Mouse (Mus musculus): ENCODE measurements around the gene Cxxc4. TPM values are rescaled to one million over a fixed set of nuclear protein-coding genes. Genes with fewer than 3 reads are reported as not detected.
A peak's percentile ranks its signal among the peaks of the same experiment; 100 is the strongest.

Cxxc4 gene
- polyA plus RNA-seq, 1 experiment = 1.7 TPM

DNA sequence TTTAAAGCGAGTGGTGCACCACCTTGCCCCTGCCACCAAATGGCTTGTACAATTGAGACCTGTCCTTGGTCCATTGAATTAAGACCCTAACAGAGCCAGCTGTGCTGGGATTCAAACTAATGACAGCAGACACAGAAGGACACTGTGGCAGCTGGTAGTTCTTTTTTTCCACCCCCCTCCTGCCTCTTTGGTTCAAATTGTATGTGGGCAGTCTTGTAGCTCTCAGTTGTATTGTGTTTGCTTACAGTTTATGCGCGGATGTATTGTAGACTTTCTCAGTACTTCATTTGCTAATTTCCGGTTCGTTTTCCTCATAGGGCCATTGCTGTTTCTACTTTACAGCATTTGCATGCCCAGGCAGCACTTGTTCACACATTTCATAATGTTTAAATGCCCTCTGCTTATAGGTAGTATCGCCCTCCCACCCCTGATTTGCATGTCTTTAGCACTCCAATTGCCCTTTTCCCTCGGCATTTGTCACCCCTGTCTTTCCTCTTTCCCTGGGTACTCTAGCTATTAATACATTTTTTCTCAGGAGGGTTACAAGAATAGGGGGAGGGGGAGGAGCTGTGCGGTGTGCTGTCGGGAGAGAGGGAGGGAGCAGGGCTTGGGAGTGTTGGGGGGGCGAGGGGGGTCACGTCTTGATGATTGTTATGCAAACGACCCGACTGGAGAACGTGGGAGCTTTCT lies 2.5 kb downstream of the Cxxc4 start:
- Histone ChIP-seq H3K27ac (replicated peaks; ENCODE audit: low read depth, low read length) (no peak overlapping the region), H3K4me3 (ENCODE audit: insufficient read depth, low read depth, low read length) (peak overlapping the region; percentile 78), H3K4me1 (ENCODE audit: control insufficient read depth, insufficient read depth, insufficient read length, low read length) (no peaks in the 10 kb centered on the region)

DNA sequence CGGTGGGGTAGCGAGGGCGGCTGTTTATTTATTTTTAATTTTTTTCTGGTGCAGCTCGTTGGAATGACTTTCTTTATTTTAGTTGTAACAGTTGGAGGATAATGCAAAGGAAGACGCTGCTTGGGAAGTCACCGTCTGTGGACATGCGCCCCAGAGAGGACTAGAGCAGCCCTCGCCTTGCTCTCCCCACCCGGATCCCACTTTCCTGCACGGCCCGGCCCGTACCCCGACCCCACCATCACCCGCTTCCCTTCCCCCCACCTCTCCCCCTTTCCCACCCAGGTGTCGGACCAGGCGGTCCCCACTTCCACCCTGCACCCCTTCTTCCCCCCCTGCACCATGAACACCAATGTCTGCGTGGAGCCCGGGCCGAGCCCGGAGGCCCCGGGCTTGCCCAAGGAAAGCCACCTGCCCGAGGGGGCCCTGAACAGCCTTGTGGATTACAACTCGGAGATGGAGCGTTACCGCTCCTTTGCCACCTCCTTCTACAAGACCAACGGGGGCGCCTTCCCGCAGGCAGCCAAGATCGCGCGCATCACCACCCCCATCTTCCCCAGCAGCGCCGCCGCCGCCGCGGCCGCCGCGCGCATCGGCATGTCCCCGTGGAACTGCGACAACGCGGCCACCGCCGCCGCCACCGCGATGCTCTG lies 3.2 kb downstream of the Cxxc4 start:
- no peaks in the 10 kb centered on the region for H3K4me1 ChIP-seq (ENCODE audit: control insufficient read depth, insufficient read depth, insufficient read length, low read length)
- peak overlapping the region; percentile 73 for H3K27ac ChIP-seq (replicated peaks; ENCODE audit: low read depth, low read length)
- H3K4me3 ChIP-seq (ENCODE audit: insufficient read depth, low read depth, low read length) = peak overlapping the region; percentile 78

DNA sequence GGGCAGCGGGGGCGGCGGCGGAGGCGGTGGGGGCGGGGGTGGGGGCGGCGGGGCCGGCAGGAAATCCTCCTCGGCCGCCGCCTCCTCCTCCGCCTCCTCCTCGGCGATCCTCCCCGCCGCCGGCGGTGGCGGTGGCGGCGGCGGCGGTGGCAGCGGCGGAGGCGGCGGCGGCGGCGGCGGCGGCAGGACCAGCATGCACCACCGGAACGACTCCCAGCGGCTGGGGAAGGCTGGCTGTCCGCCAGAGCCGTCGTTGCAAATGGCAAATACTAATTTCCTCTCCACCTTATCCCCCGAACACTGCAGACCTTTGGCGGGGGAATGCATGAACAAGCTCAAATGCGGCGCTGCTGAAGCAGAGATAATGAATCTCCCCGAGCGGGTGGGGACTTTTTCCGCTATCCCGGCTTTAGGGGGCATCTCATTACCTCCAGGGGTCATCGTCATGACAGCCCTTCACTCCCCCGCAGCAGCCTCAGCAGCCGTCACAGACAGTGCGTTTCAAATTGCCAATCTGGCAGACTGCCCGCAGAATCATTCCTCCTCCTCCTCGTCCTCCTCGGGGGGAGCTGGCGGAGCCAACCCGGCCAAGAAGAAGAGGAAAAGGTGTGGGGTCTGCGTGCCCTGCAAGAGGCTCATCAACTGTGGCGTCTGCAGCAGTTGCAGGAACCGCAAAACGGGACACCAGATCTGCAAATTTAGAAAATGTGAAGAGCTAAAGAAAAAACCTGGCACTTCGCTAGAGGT lies 3.9 kb downstream of the Cxxc4 start:
- H3K4me1 ChIP-seq (ENCODE audit: control insufficient read depth, insufficient read depth, insufficient read length, low read length) = no peaks in the 10 kb centered on the region
- H3K4me3 ChIP-seq (ENCODE audit: insufficient read depth, low read depth, low read length) = peak overlapping the region; percentile 78
- H3K27ac ChIP-seq (replicated peaks; ENCODE audit: low read depth, low read length) = peak overlapping the region; percentile 19; the same call in 1 of the 2 replicates

DNA sequence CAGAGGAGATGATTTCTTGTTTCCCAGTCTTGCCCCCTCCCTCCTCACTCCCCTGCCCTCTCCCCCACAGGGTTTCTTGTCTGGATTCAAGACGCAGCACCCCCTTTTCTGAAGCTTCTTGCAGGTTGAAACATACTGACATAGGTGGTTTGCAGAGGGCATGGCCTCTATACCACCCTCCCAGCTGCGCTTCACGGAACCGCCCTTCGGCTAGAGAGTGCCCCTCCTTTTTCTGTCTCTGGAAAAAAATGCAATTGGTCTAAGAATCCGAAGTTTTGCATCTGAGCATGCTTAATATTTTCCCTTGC lies 4.4 kb downstream of the Cxxc4 start:
- H3K27ac ChIP-seq (replicated peaks; ENCODE audit: low read depth, low read length) = no peak overlapping the region
- H3K4me3 ChIP-seq (ENCODE audit: insufficient read depth, low read depth, low read length) = peak overlapping the region; percentile 68

DNA sequence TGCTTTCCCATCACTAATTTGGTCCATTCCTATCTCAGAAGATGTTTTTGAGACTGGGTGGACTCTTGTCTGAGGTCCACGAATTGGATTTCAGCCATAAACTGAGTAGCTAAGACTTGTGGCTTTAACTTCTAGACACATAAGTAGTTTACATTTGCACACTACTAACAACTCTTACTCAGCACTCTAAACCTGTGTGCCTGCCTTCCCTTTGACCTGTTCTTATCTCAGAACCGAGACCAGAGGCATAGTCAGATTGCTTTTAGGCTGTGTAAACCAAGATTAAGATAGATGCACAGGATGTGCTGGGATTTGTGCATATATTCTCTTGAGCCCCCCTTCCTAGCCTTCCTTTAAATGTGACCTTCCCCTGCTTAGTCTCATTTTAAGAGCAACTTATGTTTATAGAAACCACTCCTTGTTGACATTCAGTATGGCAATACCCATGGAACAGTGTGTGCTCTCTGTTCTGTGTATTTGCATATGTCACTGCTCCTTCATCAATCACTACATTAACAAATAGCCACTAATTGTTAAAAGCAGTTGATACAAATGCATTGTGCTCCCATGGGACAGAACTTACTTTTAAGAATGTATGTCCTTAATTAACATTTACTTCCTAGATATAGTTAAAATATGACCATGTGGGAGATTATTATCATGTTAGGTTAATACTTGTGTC lies 7.0 kb downstream of the Cxxc4 start:
- Histone ChIP-seq H3K27ac (replicated peaks; ENCODE audit: low read depth, low read length) (no peak overlapping the region), H3K4me1 (ENCODE audit: control insufficient read depth, insufficient read depth, insufficient read length, low read length) (no peaks in the 10 kb centered on the region), H3K4me3 (ENCODE audit: insufficient read depth, low read depth, low read length) (no peak overlapping the region)

More for the DNA sequence above, 4.4 kb downstream of the Cxxc4 start:
- no peaks in the 10 kb centered on the region for H3K4me1 ChIP-seq (ENCODE audit: control insufficient read depth, insufficient read depth, insufficient read length, low read length)

DNA sequence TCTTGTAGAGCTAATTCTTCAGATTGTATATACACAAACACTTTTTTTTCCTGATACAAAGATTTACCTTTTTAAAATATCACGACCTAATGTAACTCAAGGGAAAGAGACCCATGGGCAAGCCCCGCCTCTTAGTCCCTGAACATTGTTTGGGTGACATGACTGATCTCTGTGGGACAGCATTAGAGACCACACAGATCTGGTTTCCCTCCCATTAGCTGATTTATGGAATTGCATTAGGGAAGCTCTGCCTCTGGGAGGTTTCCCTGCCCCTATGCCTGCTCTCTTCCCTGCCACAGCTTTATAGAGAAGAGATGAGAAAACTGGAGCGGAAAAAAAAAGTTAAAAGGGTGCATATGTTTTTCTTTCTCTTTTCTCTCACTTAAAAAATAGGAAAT lies 7.6 kb downstream of the Cxxc4 start:
- Histone ChIP-seq H3K4me1 (ENCODE audit: control insufficient read depth, insufficient read depth, insufficient read length, low read length) (no peaks in the 10 kb centered on the region), H3K4me3 (ENCODE audit: insufficient read depth, low read depth, low read length) (no peak overlapping the region), H3K27ac (replicated peaks; ENCODE audit: low read depth, low read length) (no peak overlapping the region)

DNA sequence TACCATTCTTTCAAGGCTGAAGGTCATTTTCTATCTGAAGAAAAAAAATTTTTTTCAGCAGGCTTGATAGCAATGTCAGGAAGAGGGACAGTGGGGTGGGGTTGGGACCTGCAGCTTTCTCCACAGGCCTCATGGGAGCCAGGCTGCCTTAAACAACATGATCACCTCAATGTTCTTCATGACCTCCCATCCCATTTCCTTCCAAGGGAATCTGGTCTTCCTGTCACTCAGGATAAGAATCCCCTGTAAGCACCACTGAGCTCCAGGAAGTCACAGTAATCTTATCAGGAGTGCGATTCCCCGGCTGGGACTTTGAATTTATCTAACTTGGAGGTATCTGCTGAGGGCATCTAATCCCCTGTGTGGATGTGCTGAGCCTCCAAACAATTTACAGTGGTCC lies 17.9 kb downstream of the Cxxc4 start:
- no peak overlapping the region for H3K27ac ChIP-seq (replicated peaks; ENCODE audit: low read depth, low read length)
- H3K4me1 ChIP-seq (ENCODE audit: control insufficient read depth, insufficient read depth, insufficient read length, low read length) = no peaks in the 10 kb centered on the region
- H3K4me3 ChIP-seq (ENCODE audit: insufficient read depth, low read depth, low read length) = no peak overlapping the region

DNA sequence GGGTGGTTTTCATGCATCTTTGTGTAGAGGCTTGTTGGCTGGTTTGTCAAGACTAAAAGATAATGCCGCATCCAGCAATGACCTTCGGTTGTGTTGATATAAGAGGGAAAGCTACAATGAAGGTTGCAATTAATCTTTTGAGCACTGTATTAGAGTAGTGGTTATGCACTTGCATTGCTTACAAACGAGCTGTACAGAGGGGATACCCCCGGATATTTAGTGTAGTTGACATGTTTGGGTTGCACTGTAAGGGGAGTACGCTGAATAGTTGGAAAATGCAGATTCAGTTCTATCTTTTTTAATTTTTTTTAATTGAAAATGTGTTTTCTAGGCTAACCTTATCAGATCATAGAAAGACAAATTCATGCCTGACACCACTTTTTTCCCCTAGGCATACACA lies 22.4 kb downstream of the Cxxc4 start:
- H3K4me3 ChIP-seq (ENCODE audit: insufficient read depth, low read depth, low read length) = no peak overlapping the region
- H3K4me1 ChIP-seq (ENCODE audit: control insufficient read depth, insufficient read depth, insufficient read length, low read length) = no peaks in the 10 kb centered on the region
- no peak overlapping the region for H3K27ac ChIP-seq (replicated peaks; ENCODE audit: low read depth, low read length)

DNA sequence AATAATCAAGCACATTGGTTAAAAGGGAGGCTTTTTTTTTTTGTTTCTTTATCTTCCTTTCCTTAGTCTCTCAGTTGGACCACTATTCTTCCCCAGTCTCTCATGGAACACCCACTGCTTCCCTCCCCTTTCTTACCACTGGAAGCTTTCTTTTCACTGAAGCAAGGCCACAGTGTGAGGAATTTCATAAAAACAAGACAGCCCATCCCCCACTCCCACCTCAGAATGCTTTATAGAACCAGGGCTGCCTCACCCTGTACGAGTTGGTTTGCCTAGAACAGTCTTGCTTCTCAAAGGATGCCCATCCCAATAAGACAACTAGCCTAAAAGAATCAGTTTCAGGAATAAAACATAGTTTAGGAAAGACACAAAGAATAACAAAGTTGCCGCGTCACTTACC lies 23.0 kb downstream of the Cxxc4 start:
- H3K27ac ChIP-seq (replicated peaks; ENCODE audit: low read depth, low read length) = no peak overlapping the region
- no peak overlapping the region for H3K4me3 ChIP-seq (ENCODE audit: insufficient read depth, low read depth, low read length)

DNA sequence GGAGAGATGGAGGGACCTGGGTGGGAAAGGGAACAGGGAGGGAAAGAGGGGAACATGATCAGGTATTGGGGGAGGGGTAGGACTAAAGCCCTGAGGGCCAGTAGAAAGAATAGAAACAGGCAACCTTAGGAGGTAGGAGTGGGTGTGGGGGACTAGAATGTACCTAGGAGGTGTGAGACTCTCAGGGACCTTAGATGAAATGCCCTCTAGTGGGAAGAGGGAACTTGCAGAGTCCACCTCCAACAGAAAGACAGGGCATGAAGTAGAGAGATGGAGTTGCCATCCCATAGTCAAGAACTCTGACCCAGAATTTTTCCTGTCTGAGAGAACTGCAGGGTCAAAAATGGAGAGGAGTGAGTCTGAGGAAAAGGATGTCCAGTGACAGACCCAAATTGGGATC lies 43.4 kb downstream of the Cxxc4 start:
- Histone ChIP-seq H3K4me1 (ENCODE audit: control insufficient read depth, insufficient read depth, insufficient read length, low read length) (no peaks in the 10 kb centered on the region), H3K4me3 (ENCODE audit: insufficient read depth, low read depth, low read length) (no peak overlapping the region), H3K27ac (replicated peaks; ENCODE audit: low read depth, low read length) (no peak overlapping the region)

More for the DNA sequence above, 23.0 kb downstream of the Cxxc4 start:
- no peaks in the 10 kb centered on the region for H3K4me1 ChIP-seq (ENCODE audit: control insufficient read depth, insufficient read depth, insufficient read length, low read length)

DNA sequence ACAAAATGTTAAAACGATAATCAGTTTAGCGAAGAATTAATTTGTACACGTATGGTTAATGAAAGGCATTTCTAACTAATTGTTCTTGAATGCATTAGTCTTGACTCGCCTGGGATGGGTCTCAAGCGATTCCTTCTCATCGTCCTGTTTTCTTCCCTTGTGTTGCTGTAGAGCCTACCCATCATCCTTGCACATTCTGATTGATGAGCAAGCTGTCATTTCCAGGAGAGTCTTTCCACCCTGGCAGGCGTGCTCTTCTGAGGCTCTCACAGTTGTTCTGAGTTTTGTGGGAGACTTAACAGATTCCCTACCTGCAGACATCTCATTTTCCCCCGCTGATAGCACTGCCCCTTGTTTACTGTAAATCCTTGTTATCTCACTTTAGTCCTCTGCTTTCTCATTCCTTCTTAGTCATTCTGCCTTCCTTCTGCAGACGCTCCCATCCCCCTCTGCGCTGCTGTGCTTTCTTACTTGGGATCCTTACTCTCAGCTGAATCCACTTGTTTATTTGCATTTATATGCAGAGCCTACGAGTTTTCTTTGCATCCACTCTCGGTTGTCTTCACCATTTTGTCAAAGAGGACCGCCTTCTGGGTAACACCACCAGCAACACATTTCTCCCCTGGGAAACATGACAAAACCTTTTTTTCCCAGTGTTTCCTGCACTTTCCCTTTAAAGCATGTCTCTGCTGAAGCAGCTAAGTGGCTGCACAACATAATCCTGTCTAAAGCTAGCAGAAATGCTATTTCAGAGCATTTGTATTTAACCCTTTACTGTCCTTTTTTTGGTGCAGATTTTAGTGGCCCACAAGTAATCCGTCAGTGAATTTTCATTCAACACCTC lies 45.5 kb downstream of the Cxxc4 start:
- no peak overlapping the region for H3K4me3 ChIP-seq (ENCODE audit: insufficient read depth, low read depth, low read length)
- H3K27ac ChIP-seq (replicated peaks; ENCODE audit: low read depth, low read length) = no peak overlapping the region
- no peaks in the 10 kb centered on the region for H3K4me1 ChIP-seq (ENCODE audit: control insufficient read depth, insufficient read depth, insufficient read length, low read length)

DNA sequence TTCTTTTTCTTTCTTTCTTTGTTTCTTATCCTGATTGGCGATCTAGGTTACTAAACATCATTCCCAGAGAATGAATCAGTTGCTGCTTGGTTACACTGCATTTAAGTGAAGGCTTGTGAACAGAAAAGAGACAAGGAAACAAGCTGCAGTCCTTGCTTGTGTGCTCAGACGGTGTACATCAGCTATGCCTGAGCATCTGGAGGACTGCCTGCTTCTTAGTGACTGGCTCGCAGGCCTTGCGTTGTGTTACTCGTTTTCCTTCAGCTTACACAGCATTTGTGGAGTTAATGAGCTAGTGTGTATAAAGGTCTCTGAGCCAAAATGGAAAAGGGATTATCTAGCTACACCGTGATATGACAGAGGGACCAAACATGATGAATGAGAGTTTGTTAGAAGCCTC lies 58.9 kb downstream of the Cxxc4 start:
- Histone ChIP-seq H3K4me1 (ENCODE audit: control insufficient read depth, insufficient read depth, insufficient read length, low read length) (no peaks in the 10 kb centered on the region), H3K27ac (replicated peaks; ENCODE audit: low read depth, low read length) (no peak overlapping the region), H3K4me3 (ENCODE audit: insufficient read depth, low read depth, low read length) (no peak overlapping the region)

DNA sequence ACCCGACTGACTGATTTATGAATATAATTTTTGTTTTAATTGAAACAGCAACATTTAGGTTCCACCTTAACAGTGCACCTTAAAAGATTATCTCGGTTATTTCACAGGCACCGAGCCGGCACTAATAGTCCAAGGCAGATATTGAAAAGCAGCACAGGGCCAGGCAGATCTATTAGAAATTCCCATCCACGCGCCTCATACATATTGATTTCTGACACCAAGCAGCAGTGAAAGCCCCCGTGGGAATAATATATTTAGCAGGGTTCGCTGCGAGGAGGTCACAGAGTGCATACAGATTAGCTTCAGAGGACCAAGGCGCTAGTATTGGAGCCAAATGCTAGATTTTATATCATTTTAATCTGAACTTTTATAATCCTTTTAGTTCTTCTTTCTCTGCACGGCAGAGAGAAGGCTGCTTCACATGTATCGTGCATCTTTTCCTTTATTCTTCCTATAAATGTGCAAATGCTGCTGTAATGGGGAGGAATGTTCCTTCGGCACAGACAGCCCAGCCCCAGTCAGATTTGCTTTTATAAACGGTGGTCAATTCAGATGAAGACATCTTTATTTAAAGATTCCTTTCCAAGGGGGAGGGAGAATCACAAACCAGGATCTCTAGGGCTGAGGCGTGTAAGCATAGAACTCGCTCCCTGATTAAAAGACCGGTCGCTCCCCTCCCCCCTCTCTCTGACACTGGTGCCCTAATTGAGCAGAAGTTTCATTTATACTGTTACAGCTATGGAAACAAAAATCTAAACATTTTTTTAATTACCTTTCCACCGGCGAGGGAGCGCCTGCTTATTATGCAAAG lies 66.6 kb downstream of the Cxxc4 start:
- Histone ChIP-seq H3K4me3 (ENCODE audit: insufficient read depth, low read depth, low read length) (peak overlapping the region; percentile 56), H3K4me1 (ENCODE audit: control insufficient read depth, insufficient read depth, insufficient read length, low read length) (peaks cover 5% of the 10 kb centered on the region), H3K27ac (replicated peaks; ENCODE audit: low read depth, low read length) (no peak overlapping the region)

DNA sequence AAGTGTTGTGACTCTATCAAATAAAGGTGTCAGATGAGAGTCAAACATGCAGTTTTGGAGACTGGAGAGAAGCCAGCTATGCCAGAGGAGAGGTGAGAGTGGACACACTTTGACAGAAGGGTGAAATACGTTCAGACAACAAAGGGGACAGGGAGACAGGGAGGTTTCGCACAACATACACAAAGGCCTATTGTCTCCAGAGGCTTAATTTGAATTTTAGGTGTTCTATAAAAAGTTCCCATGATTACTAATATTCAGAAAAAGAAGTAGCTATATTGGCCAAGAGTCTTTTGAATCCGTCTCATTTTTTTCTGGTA lies 67.2 kb downstream of the Cxxc4 start:
- Histone ChIP-seq H3K27ac (replicated peaks; ENCODE audit: low read depth, low read length) (no peak overlapping the region), H3K4me1 (ENCODE audit: control insufficient read depth, insufficient read depth, insufficient read length, low read length) (peaks cover 5% of the 10 kb centered on the region), H3K4me3 (ENCODE audit: insufficient read depth, low read depth, low read length) (peak overlapping the region; percentile 56)
